Mouse (Mus musculus) stomach, postnatal 0 days (tissue): ENCODE measurements around the gene Irgc1. TPM values are rescaled to one million over a fixed set of nuclear protein-coding genes. Genes with fewer than 3 reads are reported as not detected.

Experiments used
- ATAC-seq: fragments of 200-750 bp; cut with Nextera tagmentation; 2 replicates; pipeline ENCODE4 v1.8.0; 2017; ENCODE audit not compliant: low FRiP score, low TSS enrichment
- DNase-seq: peaks from one replicate; pipeline ENCODE4 v3.0.0-alpha.2; 2016; ENCODE audit warnings: low spot score
- H3K27ac ChIP-seq: fragments of 300-500 bp; sonication (generic); replicated peaks from 2 replicates; pipeline ENCODE4 v1.5.1; 2014; ENCODE audit warnings: mild to moderate bottlenecking, control low read depth
- H3K27me3 ChIP-seq: fragments of 300-500 bp; sonication (generic); 2 replicates; pipeline ENCODE4 v1.6.1; 2014; ENCODE audit warnings: low read length; ENCODE audit not compliant: control insufficient read depth, insufficient read depth
- H3K36me3 ChIP-seq: fragments of 300-500 bp; sonication (generic); 2 replicates; pipeline ENCODE4 v1.6.1; 2014; ENCODE audit warnings: low read length, mixed read lengths; ENCODE audit not compliant: control insufficient read depth, insufficient read depth
- H3K4me1 ChIP-seq: fragments of 300-500 bp; sonication (generic); replicated peaks from 2 replicates; pipeline ENCODE4 v1.6.1; 2014; ENCODE audit warnings: antibody characterized with exemption; ENCODE audit not compliant: control insufficient read depth, insufficient read depth
- H3K4me2 ChIP-seq: fragments of 300-500 bp; sonication (generic); replicated peaks from 2 replicates; pipeline ENCODE4 v1.6.1; 2014; ENCODE audit warnings: low read depth, mild to moderate bottlenecking, control low read depth, moderate library complexity
- H3K4me3 ChIP-seq: fragments of 300-500 bp; sonication (generic); 2 replicates; pipeline ENCODE4 v1.5.1; 2014; ENCODE audit warnings: low read depth, low read length, control low read depth
- H3K9ac ChIP-seq: fragments of 300-500 bp; sonication (generic); 2 replicates; pipeline ENCODE4 v1.6.1; 2014; ENCODE audit warnings: mild to moderate bottlenecking, low read length, control low read depth, mixed read lengths
- H3K9me3 ChIP-seq: fragments of 300-500 bp; sonication (generic); 2 replicates; pipeline ENCODE4 v1.6.1; 2016; ENCODE audit warnings: low read length; ENCODE audit not compliant: control insufficient read depth
- CTCF ChIP-seq: IDR thresholded peaks from 2 replicates; pipeline ENCODE4 v1.5.1; 2016; ENCODE audit warnings: antibody characterized with exemption, low read depth, mild to moderate bottlenecking, moderate library complexity
- EP300 ChIP-seq: optimal IDR thresholded peaks from 2 replicates; pipeline ENCODE3; 2016; ENCODE audit warnings: antibody characterized with exemption
- WGBS: fragments of 180-500 bp; shearing (Covaris S2); extraction: QIAGEN DNeasy Blood & Tissue Kit; methylation state at CpG from one replicate; pipeline ENCODE4 v1.1.7; 2014; 5-methylcytosine and 5-hydroxymethylcytosine counted together
- polyA plus RNA-seq: library from polyadenylated mRNA; unstranded; fragments of >200 nt; fragmentation: Nextera tagmentation; extraction: Ambion mirVana; gene quantifications from 2 replicates; pipeline ENCODE4 v1.2.1, GENCODE M21; 2015

Irgc1 gene
- polyA plus RNA-seq, 1 experiment from 2014 or later: 0.05 TPM

DNA sequence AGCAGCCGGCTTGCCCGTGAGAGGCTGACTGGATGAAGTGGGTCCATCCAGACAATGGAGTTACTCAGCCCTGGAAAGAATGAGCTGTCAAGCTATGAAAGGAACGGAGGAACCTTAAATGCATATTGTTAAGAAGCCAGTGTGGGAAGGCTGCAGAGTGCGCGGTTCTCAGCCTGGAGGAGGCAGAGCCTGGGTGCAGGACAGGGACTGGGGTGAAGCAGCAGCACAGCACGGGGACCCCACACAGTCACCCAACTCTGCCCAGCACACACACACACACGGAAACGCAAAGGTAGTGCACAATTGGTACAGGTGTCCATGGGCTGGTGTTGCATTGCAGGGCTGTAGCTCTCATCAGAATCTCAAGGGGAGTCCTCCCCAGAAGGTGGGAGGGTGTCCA is 32.5 kb downstream of the Irgc1 start:
- no peak for TF ChIP-seq EP300
- no peak for TF ChIP-seq CTCF
- whole genome bisulfite sequencing: 86% methylated on average over 8 of the region's 8 CpGs

DNA sequence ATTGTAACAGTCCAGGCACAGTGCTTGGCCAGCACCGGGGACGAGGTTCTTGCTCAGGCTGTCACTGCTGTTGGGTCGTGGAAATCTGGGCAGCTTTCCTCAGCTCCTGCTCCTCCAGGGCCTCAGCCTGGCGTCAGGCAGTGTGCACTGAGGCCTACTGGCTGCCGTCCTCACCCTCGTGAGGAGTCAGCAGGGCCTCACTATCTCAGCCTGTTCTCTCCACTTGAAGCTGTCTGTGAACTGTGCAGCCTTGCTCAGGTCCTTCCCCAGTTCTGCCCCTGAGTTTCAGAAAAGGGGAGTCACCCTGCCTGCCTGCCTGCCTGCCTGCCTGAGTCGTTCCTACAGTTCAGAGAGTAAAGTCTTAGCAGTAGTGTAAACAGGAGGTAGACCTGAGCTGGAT is 36.8 kb downstream of the Irgc1 start:
- Histone ChIP-seq H3K27me3 (no peaks in the 10 kb centered on the region), H3K9me3 (no peaks in the 10 kb centered on the region), H3K9ac (no peak overlapping the region), H3K4me2 (no peak overlapping the region), H3K4me3 (no peak overlapping the region), H3K36me3 (peaks cover 2% of the 10 kb centered on the region; the same call in 1 of the 2 replicates), H3K4me1 (no peaks in the 10 kb centered on the region), H3K27ac (no peak overlapping the region)
- DNase-seq (no peak), ATAC-seq (no peak)
- TF ChIP-seq CTCF (no peak), EP300 (no peak)
- WGBS: 68% methylated on average over 7 of the region's 7 CpGs

More for the DNA sequence above, 32.5 kb downstream of the Irgc1 start:
- no peak overlapping the region for H3K4me3 ChIP-seq
- no peaks in the 10 kb centered on the region for H3K27me3 ChIP-seq
- H3K9ac ChIP-seq: no peak overlapping the region
- ATAC-seq (no peak), DNase-seq (no peak)
- peaks cover 11% of the 10 kb centered on the region; the same call in 1 of the 2 replicates for H3K36me3 ChIP-seq
- H3K27ac ChIP-seq: no peak overlapping the region
- no peaks in the 10 kb centered on the region for H3K9me3 ChIP-seq
- H3K4me1 ChIP-seq: no peaks in the 10 kb centered on the region
- H3K4me2 ChIP-seq: no peak overlapping the region

DNA sequence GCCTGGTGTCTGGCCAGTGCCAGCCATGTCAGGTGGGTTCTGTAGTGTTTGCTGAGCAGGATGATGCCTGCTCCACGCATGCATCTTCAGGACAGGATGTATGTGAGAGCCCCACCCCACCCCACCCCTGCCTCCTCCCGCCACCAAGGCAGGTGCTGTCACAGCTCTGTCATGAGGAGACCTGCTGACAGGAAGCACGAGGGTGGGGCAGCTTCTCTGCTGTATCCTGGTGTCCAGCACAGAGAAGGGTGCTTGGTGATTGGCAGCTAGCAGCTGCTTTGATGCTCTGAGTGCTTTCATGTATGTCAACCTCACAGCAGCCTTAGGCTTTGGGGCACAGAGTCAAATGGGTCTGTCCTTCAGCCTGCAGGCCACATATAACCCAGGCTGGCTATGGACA is 38.5 kb downstream of the Irgc1 start:
- ATAC-seq (no peak), DNase-seq (no peak)
- H3K27me3 ChIP-seq: no peaks in the 10 kb centered on the region
- no peak for TF ChIP-seq CTCF
- TF ChIP-seq EP300: no peak
- 71% methylated on average over 3 of the region's 3 CpGs for WGBS
- H3K9ac ChIP-seq: no peak overlapping the region
- H3K27ac ChIP-seq: no peak overlapping the region
- peaks cover 2% of the 10 kb centered on the region; the same call in 1 of the 2 replicates for H3K36me3 ChIP-seq
- H3K4me1 ChIP-seq: no peaks in the 10 kb centered on the region
- no peaks in the 10 kb centered on the region for H3K9me3 ChIP-seq
- no peak overlapping the region for H3K4me3 ChIP-seq
- no peak overlapping the region for H3K4me2 ChIP-seq

DNA sequence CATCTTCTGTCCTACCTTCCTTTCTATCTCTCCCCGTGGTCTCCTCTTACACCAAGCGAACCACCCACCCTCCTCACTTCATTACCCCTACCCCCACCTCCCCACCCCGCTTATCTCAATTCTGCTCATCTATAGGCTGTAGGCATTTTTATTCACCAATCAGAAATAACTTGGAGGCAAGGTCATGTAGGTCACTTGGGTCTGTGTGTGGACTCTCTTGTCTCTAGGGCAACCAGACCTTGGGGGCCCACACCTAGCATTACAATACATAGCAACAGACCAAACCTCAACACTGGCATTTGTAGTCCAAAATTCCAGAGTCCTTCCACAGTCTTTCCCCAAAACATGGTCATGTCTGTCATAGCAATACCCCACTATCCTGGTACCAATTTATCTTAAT is 41.3 kb downstream of the Irgc1 start:
- WGBS: 65% methylated on average over 3 of the region's 3 CpGs
- no peak overlapping the region for H3K27ac ChIP-seq

DNA sequence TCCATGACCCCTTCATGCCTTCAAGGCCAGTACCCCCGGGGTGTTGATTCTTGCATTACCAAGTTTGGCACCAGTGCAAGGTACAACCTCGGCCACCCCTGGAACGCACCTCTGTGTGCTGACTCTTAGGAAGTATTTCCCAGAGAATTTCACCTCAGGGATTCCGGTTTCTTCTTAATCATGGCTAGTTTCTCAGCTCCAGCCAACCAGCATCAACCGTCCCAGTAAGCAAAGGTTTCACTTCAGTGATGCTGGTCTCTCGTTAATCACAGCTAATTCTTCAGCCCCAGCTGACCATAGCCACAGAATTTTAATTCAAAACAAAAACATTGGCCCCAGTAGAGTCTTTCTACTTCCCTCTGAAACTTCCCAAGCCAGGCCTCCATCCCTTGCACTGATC is 42.0 kb downstream of the Irgc1 start:
- no peak for ATAC-seq
- no peak for TF ChIP-seq CTCF
- TF ChIP-seq EP300: no peak
- WGBS: 84% methylated on average over 6 of the region's 6 CpGs

More for the DNA sequence above, 41.3 kb downstream of the Irgc1 start:
- DNase-seq: no peak
- Histone ChIP-seq H3K36me3 (peaks cover 8% of the 10 kb centered on the region; the same call in 1 of the 2 replicates), H3K4me3 (no peak overlapping the region), H3K9me3 (no peaks in the 10 kb centered on the region), H3K4me2 (no peak overlapping the region), H3K4me1 (no peaks in the 10 kb centered on the region), H3K9ac (no peak overlapping the region), H3K27me3 (no peaks in the 10 kb centered on the region)
- no peak for TF ChIP-seq CTCF
- no peak for TF ChIP-seq EP300
- no peak for ATAC-seq

DNA sequence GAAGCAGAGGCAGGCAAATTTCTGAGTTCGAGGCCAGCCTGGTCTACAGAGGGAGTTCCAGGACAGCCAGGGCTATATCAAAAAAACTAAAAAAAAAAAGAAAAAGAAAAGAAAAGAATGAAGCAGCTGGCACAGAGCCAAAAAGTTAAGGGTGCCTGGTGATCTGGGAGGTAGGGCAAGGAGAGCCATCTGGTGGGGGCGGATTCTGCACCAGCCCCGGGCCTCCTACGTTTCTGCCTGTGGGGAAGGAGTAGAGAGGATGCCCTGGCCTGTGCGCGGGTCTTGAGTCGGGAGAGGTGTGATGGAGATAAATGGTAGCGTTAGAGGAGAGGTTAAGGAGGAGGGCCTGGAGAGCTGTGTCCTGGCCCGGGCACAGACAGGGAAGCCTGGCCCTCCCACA is 43.9 kb downstream of the Irgc1 start:
- Histone ChIP-seq H3K27ac (no peak overlapping the region), H3K36me3 (peaks cover 8% of the 10 kb centered on the region; the same call in 1 of the 2 replicates), H3K9me3 (no peaks in the 10 kb centered on the region), H3K4me2 (no peak overlapping the region), H3K4me1 (no peaks in the 10 kb centered on the region), H3K4me3 (no peak overlapping the region), H3K9ac (no peak overlapping the region), H3K27me3 (no peaks in the 10 kb centered on the region)
- DNase-seq: no peak
- WGBS: 80% methylated on average over 9 of the region's 9 CpGs
- no peak for TF ChIP-seq EP300
- TF ChIP-seq CTCF: no peak
- ATAC-seq: no peak

More for the DNA sequence above, 42.0 kb downstream of the Irgc1 start:
- Histone ChIP-seq H3K4me2 (no peak overlapping the region), H3K4me3 (no peak overlapping the region), H3K36me3 (peaks cover 8% of the 10 kb centered on the region; the same call in 1 of the 2 replicates), H3K27ac (no peak overlapping the region), H3K9me3 (no peaks in the 10 kb centered on the region), H3K27me3 (no peaks in the 10 kb centered on the region), H3K4me1 (no peaks in the 10 kb centered on the region), H3K9ac (no peak overlapping the region)
- no peak for DNase-seq
